Comparison of ENCODE assay signal across 23 mouse cellular contexts in genomic region chrX:109845094-109845648, GRCm38 (mm10).
"Had no signal": no experiment of that assay in that cellular context is flagged by ENCODE, and none has a peak within 500 bp of the region (broad histone marks: within the 10 kb centered on the region; RNA-seq: fewer than 3 reads in every experiment).

No protein-coding gene starts in this region.

- H3K9me3 ChIP-seq: limb, embryonic 12.5 days; limb, embryonic 15.5 days; lung, embryonic 15.5 days; megakaryocyte, embryonic 14.5 days; midbrain, embryonic 10.5 days; midbrain, embryonic 13.5 days; neural tube, embryonic 13.5 days; stomach, embryonic 15.5 days had no signal

- H3K4me1 ChIP-seq: limb, embryonic 12.5 days; limb, embryonic 15.5 days; lung, embryonic 15.5 days; megakaryocyte, embryonic 14.5 days; midbrain, embryonic 10.5 days; midbrain, embryonic 13.5 days; neural tube, embryonic 13.5 days; stomach, embryonic 15.5 days had no signal

- H3K27me3 ChIP-seq: limb, embryonic 12.5 days; limb, embryonic 15.5 days; lung, embryonic 15.5 days; megakaryocyte, embryonic 14.5 days; midbrain, embryonic 13.5 days; neural tube, embryonic 13.5 days; stomach, embryonic 15.5 days had no signal

- H3K4me3 ChIP-seq: limb, embryonic 12.5 days; limb, embryonic 15.5 days; lung, embryonic 15.5 days; megakaryocyte, embryonic 14.5 days; midbrain, embryonic 10.5 days; midbrain, embryonic 13.5 days; myocyte; neural tube, embryonic 13.5 days; stomach, embryonic 15.5 days had no signal

- H3K36me3 ChIP-seq: limb, embryonic 12.5 days; limb, embryonic 15.5 days; lung, embryonic 15.5 days; midbrain, embryonic 10.5 days; midbrain, embryonic 13.5 days; neural tube, embryonic 13.5 days; stomach, embryonic 15.5 days had no signal

- H3K9ac ChIP-seq: limb, embryonic 12.5 days; limb, embryonic 15.5 days; liver, embryonic 14.5 days; liver, postnatal 0 days; lung, embryonic 15.5 days; midbrain, embryonic 13.5 days; neural tube, embryonic 13.5 days; stomach, embryonic 15.5 days had no signal

- H3K27ac ChIP-seq: limb, embryonic 12.5 days; limb, embryonic 15.5 days; liver, embryonic 14.5 days; lung, embryonic 15.5 days; midbrain, embryonic 10.5 days; midbrain, embryonic 13.5 days; neural tube, embryonic 13.5 days; stomach, embryonic 15.5 days had no signal

- ATAC-seq: liver, postnatal 0 days; midbrain, embryonic 13.5 days; midbrain, embryonic 16.5 days had no signal

- H3K4me2 ChIP-seq: limb, embryonic 12.5 days; limb, embryonic 15.5 days; liver, embryonic 11.5 days; lung, embryonic 15.5 days; midbrain, embryonic 13.5 days; neural tube, embryonic 13.5 days; stomach, embryonic 15.5 days had no signal

- DNase-seq: kidney, adult 9 months; kidney, postnatal 14 days; kidney, postnatal 4 days; left cerebral cortex, postnatal 4 days; liver, postnatal 0 days; lung, postnatal 10 days; lung, postnatal 36 days; right cerebral cortex, adult 18-20 months; right cerebral cortex, postnatal 14 days; right cerebral cortex, postnatal 4 days; thymus, postnatal 25 days had no signal
